Mouse (Mus musculus): ENCODE data around the gene Thumpd2. TPM values are rescaled to one million over a fixed set of nuclear protein-coding genes. Genes with fewer than 3 reads are reported as not detected.

The Thumpd2 gene
- polyA plus RNA-seq, 1 experiment = 1.9 TPM

DNA sequence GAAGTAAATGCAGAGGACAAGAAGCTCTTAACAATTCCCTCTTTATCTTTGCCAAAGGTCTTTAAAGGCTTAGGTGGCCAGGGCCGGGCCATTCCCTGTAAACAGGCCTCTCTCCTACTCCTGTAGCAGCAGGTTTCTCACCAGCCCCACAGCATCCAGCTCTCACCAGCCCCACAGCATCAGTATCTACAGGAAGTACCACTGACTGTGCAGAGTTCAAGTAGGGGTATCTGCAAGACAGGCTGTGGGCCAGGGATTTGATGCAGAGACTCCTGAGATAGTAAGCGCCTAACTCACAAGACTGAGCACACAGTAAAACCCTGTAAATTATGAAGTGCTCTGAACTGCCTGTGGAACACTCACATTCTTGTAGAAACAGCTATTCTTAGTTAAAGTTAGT lies 31.9 kb downstream of the Thumpd2 start:
- peak; percentile 9 for DNase-seq (ENCODE audit: low read depth)

DNA sequence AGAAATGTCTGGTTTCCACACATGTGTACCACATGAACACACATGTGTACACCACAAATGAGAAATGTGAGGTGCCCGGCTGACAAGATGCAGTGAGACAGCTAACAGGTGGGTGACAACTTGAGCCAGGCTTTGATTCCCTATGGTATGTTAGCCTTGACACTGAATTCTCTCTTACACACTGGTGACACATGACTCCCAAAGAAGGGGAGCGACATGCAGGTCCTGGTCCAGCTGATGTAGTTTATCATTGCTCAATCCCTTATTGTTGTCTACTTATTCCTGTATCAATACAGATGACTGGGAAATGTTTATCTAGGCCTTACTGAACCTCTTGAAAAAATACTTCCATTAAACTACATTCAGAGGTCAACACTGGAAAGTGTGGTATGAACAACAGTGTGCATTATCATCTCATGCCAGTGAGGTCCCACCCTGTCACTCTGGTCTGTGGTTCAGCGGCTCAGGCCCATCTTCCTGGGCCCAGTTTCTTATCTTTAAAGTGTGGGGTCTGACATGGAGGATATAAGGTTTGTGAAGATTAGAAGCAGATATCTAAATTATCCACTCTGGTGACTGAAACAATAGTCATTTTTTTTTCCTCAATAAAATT lies 32.9 kb downstream of the Thumpd2 start:
- no peak for DNase-seq (ENCODE audit: low read depth)

DNA sequence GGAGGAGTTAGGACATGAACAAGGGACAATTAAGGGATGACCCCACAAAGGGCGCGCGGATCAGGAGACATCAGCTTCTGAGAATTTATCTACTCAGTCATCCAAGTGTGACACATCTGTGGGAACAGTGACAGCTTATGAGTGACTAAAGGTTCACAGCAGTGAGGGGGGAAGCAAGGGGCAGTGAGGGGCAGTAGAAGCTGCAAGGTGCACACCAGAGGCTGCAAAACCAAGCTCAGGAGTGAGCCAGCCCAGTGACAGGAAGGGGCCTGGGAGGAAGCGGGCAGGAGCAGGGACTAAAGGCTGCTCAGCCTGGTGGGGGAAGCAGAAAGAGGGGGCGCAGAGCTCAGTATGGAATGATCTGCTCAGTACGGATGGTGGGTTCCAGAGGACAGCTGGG lies 37.6 kb downstream of the Thumpd2 start:
- no peak for DNase-seq (ENCODE audit: low read depth)

DNA sequence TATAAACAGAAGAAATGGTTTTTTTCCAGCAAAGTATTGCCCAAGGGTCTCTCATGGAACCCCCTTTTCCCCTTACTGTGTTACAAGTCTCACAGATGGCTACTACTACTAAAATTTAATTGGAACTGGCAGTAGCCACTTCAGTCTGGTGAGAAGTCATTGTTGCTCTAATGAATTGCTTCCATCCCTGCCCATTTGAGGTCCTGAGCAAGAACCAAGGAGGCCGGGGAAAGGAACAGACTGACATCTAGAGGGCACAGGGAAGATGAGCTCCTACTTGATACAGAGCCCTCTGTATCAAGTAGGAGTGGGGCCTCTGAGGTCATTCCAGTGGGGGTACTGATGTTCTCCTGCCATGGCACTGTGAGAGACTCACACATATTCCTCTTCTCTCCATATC lies 47.8 kb downstream of the Thumpd2 start:
- DNase-seq (ENCODE audit: low read depth) = no peak

DNA sequence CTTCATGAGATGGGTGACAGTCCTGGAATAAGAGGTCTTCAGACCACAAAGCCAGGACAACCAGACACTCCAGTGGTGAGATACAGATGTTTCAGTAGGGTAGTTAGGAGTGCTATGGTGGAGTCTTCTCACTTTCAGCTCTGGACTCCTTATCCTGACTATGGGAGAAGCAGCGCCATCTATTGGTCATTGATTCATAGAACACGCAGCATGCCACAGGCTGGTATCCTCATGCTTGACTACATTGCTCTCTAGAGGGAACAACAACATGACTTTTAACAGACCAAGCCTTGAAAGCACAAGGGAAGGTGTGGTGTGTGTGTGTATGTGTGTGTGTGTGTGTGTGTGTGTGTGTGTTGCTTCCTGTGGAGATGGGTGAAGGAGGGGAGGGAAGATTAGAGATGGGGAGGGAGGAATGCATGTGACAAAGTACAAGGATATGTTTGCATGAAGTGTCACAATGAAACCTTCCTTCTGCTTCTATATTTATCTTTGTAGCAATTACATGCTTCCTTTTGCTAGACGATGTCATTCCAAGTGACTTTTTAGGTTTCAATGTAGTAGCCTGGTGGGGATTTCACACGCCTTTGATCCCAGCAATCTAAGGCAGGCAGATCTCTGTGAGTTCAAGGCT lies 49.0 kb downstream of the Thumpd2 start:
- no peak for DNase-seq (ENCODE audit: low read depth)

DNA sequence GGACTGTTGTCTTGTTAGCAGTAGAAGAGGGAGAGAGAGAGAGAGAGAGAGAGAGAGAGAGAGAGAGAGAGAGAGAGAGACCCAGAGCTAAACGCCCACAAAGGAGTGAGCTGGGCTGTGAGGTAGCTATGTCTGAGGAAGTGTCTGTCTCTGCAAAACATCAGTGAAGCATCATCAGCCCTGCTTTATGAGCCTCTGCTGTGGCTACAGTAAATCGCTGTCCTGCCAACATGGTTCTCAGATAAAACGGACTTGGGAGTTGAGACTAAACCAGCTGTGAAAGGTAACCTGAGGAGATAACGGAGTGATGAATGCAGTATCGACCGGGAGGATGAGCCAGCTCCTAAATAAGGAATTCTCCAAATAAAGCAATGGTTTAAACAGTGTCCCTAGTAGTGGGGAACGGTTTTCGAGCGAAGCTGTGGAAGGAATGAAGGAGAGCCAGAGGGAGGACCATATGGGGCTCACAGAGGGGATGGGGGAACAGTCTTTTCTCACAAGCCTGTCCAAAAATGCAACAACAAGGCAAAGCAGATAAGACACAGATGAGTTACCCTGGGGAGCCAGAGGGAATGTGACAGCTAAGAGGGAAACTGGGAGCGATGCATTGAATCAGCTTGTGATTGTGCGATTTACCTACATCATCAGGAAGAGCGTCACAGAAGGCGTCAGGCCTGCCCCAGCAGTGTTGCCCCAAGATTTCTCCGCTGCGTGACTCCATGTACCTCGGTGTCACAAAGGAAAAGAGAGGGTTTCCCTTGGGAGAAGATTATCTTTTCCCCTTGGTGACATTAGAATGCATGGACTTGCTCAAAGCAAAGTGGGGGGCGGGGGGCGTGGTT lies 53.8 kb downstream of the Thumpd2 start:
- DNase-seq (ENCODE audit: low read depth) = no peak

DNA sequence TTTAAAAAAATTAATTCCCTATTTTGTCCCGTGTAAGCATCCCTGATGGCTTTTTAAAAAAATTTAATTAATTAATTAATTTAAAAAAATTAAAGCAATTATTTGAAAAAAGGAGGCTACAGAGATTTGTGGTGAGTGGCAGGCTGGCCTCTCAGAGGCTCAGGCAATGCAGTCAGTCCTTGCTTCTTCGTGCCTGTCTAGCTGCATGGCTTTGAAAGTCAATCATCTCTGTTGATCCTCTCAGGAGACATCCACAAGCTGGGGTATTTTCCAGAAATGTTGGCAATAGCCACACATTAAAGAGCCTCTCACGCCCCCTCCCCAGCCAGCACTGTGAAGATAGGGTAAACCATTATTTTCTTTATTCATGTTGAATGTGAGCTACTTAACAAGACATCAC lies 54.7 kb downstream of the Thumpd2 start:
- no peak for DNase-seq (ENCODE audit: low read depth)

DNA sequence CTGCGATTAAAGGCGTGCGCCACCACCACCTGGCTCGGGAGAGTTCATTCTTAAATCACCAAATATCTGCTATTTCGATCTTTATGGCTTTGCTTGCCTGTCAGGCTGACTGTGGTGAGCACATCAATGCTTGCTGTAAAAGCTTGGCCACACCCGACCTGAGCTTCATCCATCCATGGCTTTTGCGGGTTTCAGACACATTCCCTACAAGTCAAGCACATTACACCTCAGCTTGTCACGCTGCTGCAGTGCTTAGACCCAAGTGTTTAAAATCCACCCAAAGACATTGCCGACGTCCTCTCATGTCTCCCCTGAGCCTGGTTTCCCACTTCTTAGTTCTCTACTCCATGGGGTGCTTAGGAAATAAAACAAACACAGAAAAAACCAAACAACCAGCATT lies 55.8 kb downstream of the Thumpd2 start:
- no peak for DNase-seq (ENCODE audit: low read depth)

DNA sequence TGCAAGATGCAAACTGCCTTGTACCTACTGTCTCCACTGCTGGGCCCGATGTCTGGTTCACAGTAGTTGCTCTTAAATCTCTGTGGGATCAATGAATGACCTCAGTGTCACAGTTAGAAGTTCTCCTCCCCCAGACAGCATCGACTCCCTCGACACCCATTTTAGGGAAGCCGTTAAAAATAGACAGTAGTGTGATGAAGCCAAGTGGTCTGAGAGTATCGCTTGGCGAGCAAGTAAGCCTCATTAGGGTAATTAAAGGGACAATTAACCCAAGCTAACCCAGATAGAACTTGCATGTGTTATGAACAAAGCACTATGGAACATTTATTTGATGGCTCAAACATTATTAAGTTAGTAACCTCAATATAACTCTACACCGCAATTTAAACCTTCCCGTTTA lies 59.6 kb downstream of the Thumpd2 start:
- DNase-seq (ENCODE audit: low read depth) = no peak

DNA sequence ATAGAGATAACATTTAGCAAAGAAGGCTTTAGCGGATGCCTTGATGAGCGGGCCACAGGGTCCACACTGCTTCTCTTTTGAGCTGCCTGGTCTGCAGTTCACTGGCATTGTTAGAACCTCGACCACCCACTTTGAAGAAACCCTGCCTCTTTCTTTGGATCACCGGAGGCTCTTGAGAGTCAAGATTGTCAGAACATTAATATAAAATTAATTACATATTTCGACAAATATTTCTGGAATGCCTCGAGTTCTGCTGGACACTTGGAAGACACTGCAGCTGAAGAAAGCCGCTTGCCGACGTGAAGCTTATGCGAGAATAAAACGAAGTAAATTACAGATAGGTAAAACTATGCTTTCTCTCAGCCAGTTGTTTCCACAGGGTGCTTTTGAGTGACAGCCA lies 60.4 kb downstream of the Thumpd2 start:
- DNase-seq (ENCODE audit: low read depth) = no peak

DNA sequence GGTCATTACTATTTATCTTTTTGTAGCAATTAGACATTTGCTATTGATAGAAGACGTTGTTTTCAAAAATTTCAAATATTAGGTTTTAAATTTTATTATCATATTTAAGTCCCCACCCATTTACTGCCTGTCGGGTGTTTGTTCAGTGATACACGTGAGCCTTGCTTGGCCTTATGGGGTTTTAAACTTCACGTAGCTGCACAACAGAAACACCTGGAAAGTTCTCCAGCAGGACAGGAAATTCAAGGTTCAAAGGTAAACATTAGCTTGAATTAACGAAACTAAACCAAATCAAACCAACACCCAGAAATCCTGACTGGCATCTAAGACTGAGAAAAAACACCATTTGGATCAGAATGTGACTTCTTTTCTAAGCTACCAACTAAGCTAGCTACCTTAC lies 62.8 kb downstream of the Thumpd2 start:
- DNase-seq (ENCODE audit: low read depth) = no peak

DNA sequence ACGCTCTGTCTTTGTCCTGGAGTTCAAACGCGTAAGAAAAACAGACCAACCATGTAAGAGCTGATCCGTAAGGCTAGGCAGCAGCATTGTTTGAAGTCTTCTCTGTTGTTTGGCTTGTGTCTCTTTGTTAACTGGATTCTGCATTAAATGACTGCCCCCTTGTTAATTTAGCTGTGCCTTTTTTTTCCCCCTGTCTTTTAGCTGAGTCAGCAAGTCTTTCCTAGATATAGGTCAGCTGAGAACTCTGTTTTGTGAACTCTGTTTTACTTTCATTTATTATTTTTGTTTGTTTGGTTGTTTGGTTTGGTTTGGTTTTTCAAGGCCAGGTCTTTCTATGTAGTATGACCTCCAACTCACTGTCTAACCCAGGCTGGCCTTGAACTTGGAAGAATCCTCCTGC lies 63.2 kb downstream of the Thumpd2 start:
- no peak for DNase-seq (ENCODE audit: low read depth)

DNA sequence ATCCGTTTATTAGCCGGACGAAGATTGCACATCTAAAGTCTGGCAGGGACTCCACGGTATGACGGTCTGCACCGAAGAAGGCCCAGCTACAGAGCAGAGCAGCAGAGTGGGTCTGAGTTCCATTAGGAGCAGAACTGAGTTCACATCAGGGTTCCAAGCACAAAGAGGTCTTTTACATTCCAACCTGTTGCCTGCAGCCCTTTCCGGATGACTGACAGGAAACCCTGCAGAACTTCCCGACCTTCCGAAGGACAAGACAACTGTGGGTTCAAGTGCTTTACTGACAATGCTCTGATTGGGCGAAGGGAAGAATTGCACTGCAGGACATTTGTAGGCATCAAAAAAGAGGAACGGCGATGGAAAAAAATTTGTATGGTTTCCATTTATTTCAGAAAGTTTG lies 63.9 kb downstream of the Thumpd2 start:
- DNase-seq (ENCODE audit: low read depth) = no peak

DNA sequence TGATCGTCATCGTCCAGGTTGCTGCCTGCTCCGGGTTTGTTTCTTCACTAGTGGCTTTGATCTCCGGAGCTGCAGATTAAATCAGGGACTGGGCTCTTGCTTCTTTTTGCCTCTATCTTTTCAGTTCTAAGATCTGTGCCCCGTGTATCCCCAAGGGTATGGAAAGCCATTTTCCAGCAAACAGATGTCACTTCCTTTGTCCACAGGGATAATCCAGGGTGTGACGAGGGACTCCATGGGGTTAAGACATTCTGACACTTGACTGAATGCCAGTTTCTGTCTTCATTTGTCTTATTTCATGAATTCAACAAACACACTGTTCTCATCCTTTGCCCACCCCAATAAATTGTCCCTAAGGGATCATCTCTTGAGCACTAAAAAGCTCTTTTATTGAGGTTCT lies 65.9 kb downstream of the Thumpd2 start:
- DNase-seq (ENCODE audit: low read depth) = no peak

DNA sequence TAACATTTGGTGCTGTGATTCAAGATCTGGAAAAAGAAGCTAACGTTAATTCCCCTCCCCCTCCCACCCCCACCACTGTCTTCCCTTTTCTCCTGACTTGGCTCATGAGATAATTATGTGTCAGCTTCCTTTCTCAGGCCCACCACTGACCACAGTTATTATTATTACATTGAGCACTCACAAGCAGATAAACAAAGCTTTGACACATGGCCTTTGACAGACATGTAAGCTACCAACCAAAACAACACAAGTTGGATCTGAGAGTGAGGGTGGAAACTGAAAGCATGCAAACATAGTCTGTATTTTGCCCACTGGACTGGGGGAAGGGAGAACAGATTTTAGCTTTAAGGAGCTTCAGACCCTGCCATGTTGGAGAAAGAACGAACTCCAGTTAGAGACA lies 67.7 kb downstream of the Thumpd2 start:
- no peak for DNase-seq (ENCODE audit: low read depth)

DNA sequence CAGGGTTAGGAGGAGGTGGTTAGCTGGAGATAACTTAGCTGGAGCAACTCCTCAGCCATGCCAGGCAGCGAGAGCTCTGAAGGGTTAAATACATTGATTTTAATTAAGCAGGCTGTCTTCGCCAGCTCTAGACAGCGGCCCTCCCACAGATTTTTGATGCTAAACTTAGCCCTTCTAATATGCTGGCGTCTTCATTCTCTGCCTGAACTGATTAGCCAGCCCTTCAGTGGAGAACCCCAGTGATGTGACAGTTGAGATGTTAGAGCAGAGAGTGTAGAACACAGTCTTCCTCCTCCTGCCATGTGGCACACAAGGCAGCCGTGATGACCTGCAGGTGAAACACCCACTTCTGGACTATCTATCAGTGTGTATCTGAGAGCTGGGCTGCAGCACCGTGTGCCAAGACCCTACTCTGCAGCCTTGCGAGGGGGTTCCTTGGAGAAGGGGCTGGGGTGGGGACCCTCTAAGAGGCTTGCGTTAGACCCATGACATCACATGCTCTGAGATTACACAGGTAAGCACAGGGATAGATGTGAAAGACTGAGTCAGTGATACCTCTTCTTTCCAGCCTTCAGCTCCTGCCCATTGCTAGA lies 73.3 kb downstream of the Thumpd2 start:
- DNase-seq (ENCODE audit: low read depth) = no peak

DNA sequence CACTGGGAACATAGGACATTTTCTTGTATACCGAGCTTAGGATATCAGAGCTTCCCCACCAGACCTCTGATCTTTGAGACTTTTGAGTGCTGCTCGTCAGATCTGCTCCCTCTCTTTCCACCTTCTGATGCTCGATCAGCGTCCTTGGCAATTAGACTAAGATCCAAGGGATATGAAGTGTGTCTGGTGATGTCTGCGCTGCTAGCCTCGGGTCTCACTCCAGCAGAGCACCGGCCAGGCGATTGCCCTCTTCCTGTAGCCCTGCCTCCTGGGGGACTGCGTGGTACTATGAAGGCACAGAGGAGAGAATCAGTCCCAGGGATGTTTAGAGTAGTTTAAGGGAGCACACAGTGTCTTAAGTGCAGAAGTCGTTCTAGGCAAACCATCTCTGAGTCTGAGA lies 81.9 kb downstream of the Thumpd2 start:
- DNase-seq (ENCODE audit: low read depth) = no peak

DNA sequence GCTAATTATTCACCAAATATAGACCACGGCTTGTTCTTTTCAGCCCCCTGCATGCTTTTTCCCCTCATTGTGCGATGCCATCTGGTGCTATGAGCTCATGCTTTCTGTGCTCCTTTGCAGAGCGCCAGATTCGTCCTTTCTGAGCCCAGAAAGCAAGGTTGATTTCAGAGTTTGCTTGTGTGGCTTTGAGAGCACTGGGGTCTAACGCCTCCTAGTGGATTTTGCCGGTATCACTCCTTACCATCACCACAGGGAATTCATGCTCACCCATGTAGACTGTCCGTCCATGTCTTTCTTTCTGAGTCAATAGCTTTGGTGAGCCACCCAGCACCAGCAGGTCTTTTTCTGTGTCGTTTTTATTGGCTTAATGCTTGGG lies 82.5 kb downstream of the Thumpd2 start:
- no peak for DNase-seq (ENCODE audit: low read depth)

DNA sequence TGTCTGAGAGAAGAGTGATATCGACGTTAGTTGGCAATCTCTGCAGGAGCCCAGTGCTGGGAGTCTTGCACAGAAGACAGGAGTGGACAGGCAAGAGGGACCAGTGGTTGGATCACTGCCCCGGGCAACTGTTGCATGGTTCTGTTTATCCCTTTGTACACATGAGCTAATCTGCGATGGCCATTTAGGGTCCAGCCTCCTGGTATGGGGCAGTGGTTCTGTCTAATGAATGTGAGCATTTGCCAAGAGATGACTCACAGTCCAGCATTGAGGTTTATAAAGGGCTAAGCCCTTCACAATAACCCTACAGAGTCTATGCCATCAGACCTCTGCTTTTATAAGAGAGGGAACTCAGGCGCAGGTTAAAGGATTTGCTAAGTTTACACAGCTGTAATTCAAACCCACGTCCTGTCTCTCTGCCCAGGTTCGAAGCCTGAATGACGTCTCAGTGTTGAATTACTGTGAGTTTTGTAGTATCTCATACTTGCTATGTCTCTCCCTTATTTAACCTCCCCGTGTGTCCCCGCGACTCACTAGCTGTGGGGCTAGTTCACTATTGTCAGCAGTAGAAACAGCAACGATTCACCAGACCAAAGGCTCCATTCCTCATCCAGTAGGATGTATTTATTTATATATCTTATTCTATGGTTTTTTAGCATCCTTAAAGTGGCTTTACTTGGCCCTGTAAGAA lies 83.0 kb downstream of the Thumpd2 start:
- DNase-seq (ENCODE audit: low read depth) = no peak

DNA sequence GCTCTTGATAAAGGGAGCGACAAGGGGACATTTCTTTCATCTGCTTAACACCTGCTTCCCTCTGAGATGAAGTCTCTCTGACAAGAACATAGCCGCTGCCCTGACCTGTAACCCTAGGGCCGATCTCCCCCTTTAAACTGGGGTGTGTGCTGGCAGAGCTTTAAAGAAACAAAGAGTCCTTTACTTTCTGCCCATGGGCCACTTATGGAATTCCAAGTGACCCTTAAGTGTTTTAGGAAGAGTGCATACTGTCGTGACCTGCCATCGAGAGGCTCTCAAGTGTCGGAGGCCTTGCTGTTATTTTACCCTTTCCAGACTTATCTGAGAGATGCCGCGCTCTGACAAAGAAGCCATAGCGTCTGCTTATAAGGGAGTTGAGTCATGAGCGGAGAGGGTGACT lies 84.8 kb downstream of the Thumpd2 start:
- no peak for DNase-seq (ENCODE audit: low read depth)

DNA sequence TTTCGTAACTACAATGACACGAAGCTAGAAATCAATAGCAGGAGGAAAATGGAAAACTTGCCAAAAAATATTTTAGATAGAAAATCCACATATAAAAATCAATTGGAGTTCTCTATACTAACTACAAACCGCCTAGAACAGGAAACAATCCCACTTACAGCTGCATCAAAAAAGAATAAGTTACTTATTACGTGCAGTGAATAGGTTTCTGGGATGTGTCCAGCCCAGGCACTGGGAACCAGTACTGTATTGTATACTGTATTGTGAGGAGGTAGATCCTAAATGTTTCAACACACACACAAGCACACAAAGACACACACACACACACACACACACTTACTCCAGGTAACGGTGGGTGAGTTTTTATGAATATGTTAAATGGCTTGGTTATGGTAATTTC lies 87.6 kb downstream of the Thumpd2 start:
- no peak for DNase-seq (ENCODE audit: low read depth)
